Mouse (Mus musculus): ENCODE data around the gene Krt86. TPM values are rescaled to one million over a fixed set of nuclear protein-coding genes. Genes with fewer than 3 reads are reported as not detected.

Gene Krt86
- total RNA-seq (2012; rRNA removed) = not detected in 2 replicates

DNA sequence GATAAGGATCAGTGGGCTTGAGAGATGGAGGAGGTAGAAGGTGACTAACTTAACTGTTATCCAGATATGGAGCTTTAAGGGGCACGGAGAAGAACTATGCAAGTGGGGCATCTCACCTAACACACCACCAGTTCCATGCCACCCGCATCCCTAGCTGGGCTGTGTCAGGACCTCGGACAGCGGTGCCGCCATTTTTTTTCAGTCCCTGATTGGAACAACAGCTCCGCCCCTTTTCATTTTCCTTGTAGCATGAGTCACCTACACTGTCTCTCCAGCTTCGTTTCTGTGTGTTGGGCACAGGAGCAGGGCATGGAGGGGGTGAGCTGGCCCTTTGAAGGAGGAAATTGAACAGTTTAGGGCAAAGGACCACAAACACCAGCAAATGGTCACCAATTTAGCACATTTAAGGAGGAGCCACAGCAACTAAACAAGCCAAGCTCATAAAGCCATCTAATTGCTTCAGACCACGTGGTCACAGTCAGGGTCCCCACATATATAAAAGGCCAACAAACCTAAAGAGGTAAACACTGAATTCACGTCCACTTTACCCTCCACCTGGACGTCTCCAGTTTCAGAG is at the start of gene Krt86:
Gene Krt86 (plus strand): TSS at position 527 of the 577 bp plus-strand sequence.
- Histone ChIP-seq H3K4me1 (ENCODE audit: control insufficient read depth in 2 of 2, insufficient read depth in 2 of 2, low read length in 2 of 2, poor library complexity in 1 of 2) (no peaks in the 10 kb centered on the region), H3K36me3 (ENCODE audit: control insufficient read depth, insufficient read depth, low read length, poor library complexity, severe bottlenecking) (no peaks in the 10 kb centered on the region), H3K9me3 (ENCODE audit: control insufficient read depth, insufficient read depth, low read depth, low read length) (no peaks in the 10 kb centered on the region), H3K27ac (ENCODE audit: insufficient read depth, low read depth, low read length, poor library complexity, severe bottlenecking) (no peak within 1 kb of the TSS), H3K9ac (ENCODE audit: insufficient read depth, low read depth, low read length, poor library complexity, severe bottlenecking) (no peak within 1 kb of the TSS), H3K4me3 (ENCODE audit: insufficient read depth in 1 of 2, low read depth in 1 of 2, low read length in 2 of 2, poor library complexity in 1 of 2, severe bottlenecking in 1 of 2) (no peak within 1 kb of the TSS)
- DNase-seq (ENCODE audit: low read depth, low spot score) = peak; percentile 48
- TF ChIP-seq HCFC1 (IDR thresholded peaks at IDR 0.05; ENCODE audit: borderline replicate concordance, insufficient read depth, low read length) (no peak), ZNF384 (IDR thresholded peaks at IDR 0.05; ENCODE audit: low read depth, low read length) (peak; percentile 79; the same call in 1 of the 2 replicates)
- in situ Hi-C loops (cut with MboI; ENCODE audit: low sequenced_read_pairs in 2 of 2, unreplicated experiment in 2 of 2) = no loop called here

DNA sequence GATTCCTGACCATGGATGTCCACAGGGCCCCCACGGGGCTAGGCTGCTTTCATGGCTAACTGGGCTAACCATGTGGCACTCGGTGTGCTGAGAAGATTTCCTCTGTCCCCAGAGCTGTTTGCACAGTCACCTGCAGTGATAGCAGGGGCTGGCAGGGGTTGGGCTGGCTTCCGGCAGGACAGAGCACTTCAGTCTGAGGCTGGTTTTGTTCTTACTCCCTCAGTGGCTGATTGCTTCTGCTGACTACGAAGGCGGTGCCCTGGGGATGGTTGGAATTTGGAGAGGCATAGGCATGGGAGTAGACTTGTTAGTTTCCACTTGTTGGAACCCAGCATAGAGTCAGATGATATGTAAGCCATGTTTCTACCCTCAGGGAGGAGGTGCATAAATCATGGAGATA is 48.4 kb upstream of the Krt86 start:
- H3K9me3 ChIP-seq (ENCODE audit: control insufficient read depth, insufficient read depth, low read depth, low read length) = no peaks in the 10 kb centered on the region
- H3K4me3 ChIP-seq (ENCODE audit: insufficient read depth in 1 of 2, low read depth in 1 of 2, low read length in 2 of 2, poor library complexity in 1 of 2, severe bottlenecking in 1 of 2) = no peak overlapping the region
- no peak overlapping the region for H3K9ac ChIP-seq (ENCODE audit: insufficient read depth, low read depth, low read length, poor library complexity, severe bottlenecking)
- in situ Hi-C loops (cut with MboI; ENCODE audit: low sequenced_read_pairs in 2 of 2, unreplicated experiment in 2 of 2) = no loop called here
- DNase-seq (ENCODE audit: low read depth, low spot score) = no peak
- H3K36me3 ChIP-seq (ENCODE audit: control insufficient read depth, insufficient read depth, low read length, poor library complexity, severe bottlenecking) = no peaks in the 10 kb centered on the region
- H3K4me1 ChIP-seq (ENCODE audit: control insufficient read depth in 2 of 2, insufficient read depth in 2 of 2, low read length in 2 of 2, poor library complexity in 1 of 2) = peaks cover 0 to 3% of the 10 kb centered on the region in 2 experiments; a peak in 1 of 4 replicates
- no peak for TF ChIP-seq ZC3H11A (IDR thresholded peaks at IDR 0.05; ENCODE audit: borderline replicate concordance, low read depth, low read length)
- TF ChIP-seq MAFK (IDR thresholded peaks at IDR 0.05; ENCODE audit: insufficient read depth, low read depth, low read length) = no peak
- no peak for TF ChIP-seq ZNF384 (IDR thresholded peaks at IDR 0.05; ENCODE audit: low read depth, low read length)
- TF ChIP-seq HCFC1 (IDR thresholded peaks at IDR 0.05; ENCODE audit: borderline replicate concordance, insufficient read depth, low read length) = no peak
- H3K27ac ChIP-seq (ENCODE audit: insufficient read depth, low read depth, low read length, poor library complexity, severe bottlenecking) = no peak overlapping the region

DNA sequence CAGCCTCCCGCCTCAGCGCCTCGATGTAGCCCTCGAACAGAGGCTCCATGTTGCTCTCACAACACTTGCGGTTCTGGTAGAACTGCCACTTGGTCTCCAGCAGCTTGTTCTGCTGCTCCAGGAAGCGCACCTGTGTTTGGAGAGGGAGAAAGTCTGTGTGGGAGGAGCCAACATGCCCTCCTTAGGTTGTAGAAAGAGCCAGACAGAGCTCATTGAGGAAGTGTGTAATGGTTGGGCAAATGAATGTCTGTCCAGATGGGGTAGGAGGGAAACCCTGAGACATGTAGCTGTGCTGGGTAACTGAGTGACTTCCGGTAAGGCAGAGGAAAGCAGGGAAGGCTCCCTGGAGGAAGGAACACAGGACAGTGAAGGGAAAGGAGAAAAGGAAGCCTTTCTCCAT is 36.7 kb upstream of the Krt86 start:
- no peaks in the 10 kb centered on the region for H3K9me3 ChIP-seq (ENCODE audit: control insufficient read depth, insufficient read depth, low read depth, low read length)
- no peak overlapping the region for H3K4me3 ChIP-seq (ENCODE audit: insufficient read depth in 1 of 2, low read depth in 1 of 2, low read length in 2 of 2, poor library complexity in 1 of 2, severe bottlenecking in 1 of 2)
- H3K36me3 ChIP-seq (ENCODE audit: control insufficient read depth, insufficient read depth, low read length, poor library complexity, severe bottlenecking) = no peaks in the 10 kb centered on the region
- no peak overlapping the region for H3K27ac ChIP-seq (ENCODE audit: insufficient read depth, low read depth, low read length, poor library complexity, severe bottlenecking)
- no peak for DNase-seq (ENCODE audit: low read depth, low spot score)
- in situ Hi-C loops (cut with MboI; ENCODE audit: low sequenced_read_pairs in 2 of 2, unreplicated experiment in 2 of 2) = no loop called here
- no peak overlapping the region for H3K9ac ChIP-seq (ENCODE audit: insufficient read depth, low read depth, low read length, poor library complexity, severe bottlenecking)
- no peak for TF ChIP-seq HCFC1 (IDR thresholded peaks at IDR 0.05; ENCODE audit: borderline replicate concordance, insufficient read depth, low read length)
- TF ChIP-seq ZC3H11A (IDR thresholded peaks at IDR 0.05; ENCODE audit: borderline replicate concordance, low read depth, low read length) = no peak
- no peak for TF ChIP-seq ZNF384 (IDR thresholded peaks at IDR 0.05; ENCODE audit: low read depth, low read length)
- no peak for TF ChIP-seq CHD2 (IDR thresholded peaks at IDR 0.05; ENCODE audit: low read depth, low read length)
- TF ChIP-seq MAFK (IDR thresholded peaks at IDR 0.05; ENCODE audit: insufficient read depth, low read depth, low read length) = no peak
- H3K4me1 ChIP-seq (ENCODE audit: control insufficient read depth in 2 of 2, insufficient read depth in 2 of 2, low read length in 2 of 2, poor library complexity in 1 of 2) = peaks cover 0 to 2% of the 10 kb centered on the region in 2 experiments; a peak in 1 of 4 replicates

DNA sequence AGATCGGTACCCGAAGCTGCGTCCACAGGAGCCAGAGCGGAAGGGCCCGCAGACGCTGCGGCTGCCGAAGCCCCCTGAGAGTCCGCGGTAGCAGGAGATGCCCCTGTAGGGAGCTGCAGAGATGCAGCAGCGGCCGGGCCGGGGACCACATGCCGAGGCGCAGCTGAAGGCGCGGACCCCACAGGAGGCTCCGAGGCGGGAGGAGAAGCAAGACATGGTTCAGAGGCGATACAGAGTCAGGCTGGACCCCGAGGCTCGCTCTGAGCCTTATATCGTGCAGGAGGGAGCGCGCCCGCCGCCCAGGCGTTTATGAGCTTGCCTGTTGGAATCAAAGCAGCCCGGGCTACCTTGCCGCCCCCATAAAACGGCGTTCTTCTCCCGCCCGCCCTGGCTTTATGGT is 34.7 kb upstream of the Krt86 start, which contains the start of gene Krt87:
Gene Krt87 (minus strand): TSS at position 250 of the 400 bp plus-strand sequence.
- no peaks in the 10 kb centered on the region for H3K9me3 ChIP-seq (ENCODE audit: control insufficient read depth, insufficient read depth, low read depth, low read length)
- DNase-seq (ENCODE audit: low read depth, low spot score) = no peak
- no peak within 1 kb of the TSS for H3K27ac ChIP-seq (ENCODE audit: insufficient read depth, low read depth, low read length, poor library complexity, severe bottlenecking)
- H3K4me3 ChIP-seq (ENCODE audit: insufficient read depth in 1 of 2, low read depth in 1 of 2, low read length in 2 of 2, poor library complexity in 1 of 2, severe bottlenecking in 1 of 2) = peak within 1 kb of the TSS; percentile 26 to 60; a peak in 3 of 4 replicates
- H3K9ac ChIP-seq (ENCODE audit: insufficient read depth, low read depth, low read length, poor library complexity, severe bottlenecking) = no peak within 1 kb of the TSS
- peaks cover 0 to 2% of the 10 kb centered on the region in 2 experiments; a peak in 1 of 4 replicates for H3K4me1 ChIP-seq (ENCODE audit: control insufficient read depth in 2 of 2, insufficient read depth in 2 of 2, low read length in 2 of 2, poor library complexity in 1 of 2)
- TF ChIP-seq ZNF384 (IDR thresholded peaks at IDR 0.05; ENCODE audit: low read depth, low read length) = no peak
- TF ChIP-seq HCFC1 (IDR thresholded peaks at IDR 0.05; ENCODE audit: borderline replicate concordance, insufficient read depth, low read length) = no peak
- TF ChIP-seq CHD2 (IDR thresholded peaks at IDR 0.05; ENCODE audit: low read depth, low read length) = no peak
- TF ChIP-seq ZC3H11A (IDR thresholded peaks at IDR 0.05; ENCODE audit: borderline replicate concordance, low read depth, low read length) = no peak
- no peak for TF ChIP-seq MAFK (IDR thresholded peaks at IDR 0.05; ENCODE audit: insufficient read depth, low read depth, low read length)
- in situ Hi-C loops (cut with MboI; ENCODE audit: low sequenced_read_pairs in 2 of 2, unreplicated experiment in 2 of 2) = no loop called here
- no peaks in the 10 kb centered on the region for H3K36me3 ChIP-seq (ENCODE audit: control insufficient read depth, insufficient read depth, low read length, poor library complexity, severe bottlenecking)

DNA sequence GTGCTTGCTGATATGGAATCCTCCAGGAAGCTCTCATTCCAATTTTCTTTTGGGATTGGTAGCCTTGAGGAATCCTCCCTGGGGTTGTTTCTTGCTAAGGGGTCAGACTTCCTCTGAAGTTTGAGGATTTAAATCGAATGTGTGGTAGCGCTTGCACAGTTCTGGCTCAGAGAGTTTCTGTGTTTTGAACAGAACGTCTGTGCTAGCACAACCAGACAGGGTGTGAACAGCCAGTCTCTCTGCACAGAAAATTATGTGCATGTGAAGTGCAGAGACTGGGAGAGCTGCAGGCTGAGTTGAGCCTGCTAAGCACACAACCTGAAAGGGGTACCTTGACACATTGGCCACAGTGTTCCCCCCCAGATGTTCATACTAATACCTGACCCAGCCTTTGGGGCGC is 32.4 kb upstream of the Krt86 start:
- H3K27ac ChIP-seq (ENCODE audit: insufficient read depth, low read depth, low read length, poor library complexity, severe bottlenecking) = no peak overlapping the region
- peaks cover 0 to 2% of the 10 kb centered on the region in 2 experiments; a peak in 1 of 4 replicates for H3K4me1 ChIP-seq (ENCODE audit: control insufficient read depth in 2 of 2, insufficient read depth in 2 of 2, low read length in 2 of 2, poor library complexity in 1 of 2)
- H3K9me3 ChIP-seq (ENCODE audit: control insufficient read depth, insufficient read depth, low read depth, low read length) = no peaks in the 10 kb centered on the region
- TF ChIP-seq CHD2 (IDR thresholded peaks at IDR 0.05; ENCODE audit: low read depth, low read length) = no peak
- no peak for TF ChIP-seq HCFC1 (IDR thresholded peaks at IDR 0.05; ENCODE audit: borderline replicate concordance, insufficient read depth, low read length)
- no peak for TF ChIP-seq ZC3H11A (IDR thresholded peaks at IDR 0.05; ENCODE audit: borderline replicate concordance, low read depth, low read length)
- TF ChIP-seq ZNF384 (IDR thresholded peaks at IDR 0.05; ENCODE audit: low read depth, low read length) = no peak
- TF ChIP-seq MAFK (IDR thresholded peaks at IDR 0.05; ENCODE audit: insufficient read depth, low read depth, low read length) = no peak
- H3K36me3 ChIP-seq (ENCODE audit: control insufficient read depth, insufficient read depth, low read length, poor library complexity, severe bottlenecking) = no peaks in the 10 kb centered on the region
- no peak overlapping the region for H3K4me3 ChIP-seq (ENCODE audit: insufficient read depth in 1 of 2, low read depth in 1 of 2, low read length in 2 of 2, poor library complexity in 1 of 2, severe bottlenecking in 1 of 2)
- no peak for DNase-seq (ENCODE audit: low read depth, low spot score)
- H3K9ac ChIP-seq (ENCODE audit: insufficient read depth, low read depth, low read length, poor library complexity, severe bottlenecking) = no peak overlapping the region
- in situ Hi-C loops (cut with MboI; ENCODE audit: low sequenced_read_pairs in 2 of 2, unreplicated experiment in 2 of 2) = no loop called here

Data from ES-E14 (cell line).